Mouse (Mus musculus) forebrain, embryonic 16.5 days (tissue): ENCODE measurements at regions not wholly inside any gene's neighbourhood (a gene's known extent, or its start where the extent isn't known, plus 50 kb on each side); places are given as distances from the start of the nearest gene placed in this dataset.

Source experiments
- ATAC-seq: fragments of 200-750 bp; cut with Nextera tagmentation; 2 replicates; pipeline ENCODE4 v1.8.0; 2017; ENCODE audit warnings: mild to moderate bottlenecking, moderate library complexity
- H3K27ac ChIP-seq: fragments of 300-500 bp; sonication (generic); 2 replicates; pipeline ENCODE4 v1.5.1; 2014; ENCODE audit warnings: low read length, control low read depth
- H3K27me3 ChIP-seq: fragments of 300-500 bp; sonication (generic); replicated peaks from 2 replicates; pipeline ENCODE4 v1.6.1; 2014; ENCODE audit warnings: low read length; ENCODE audit not compliant: control insufficient read depth, insufficient read depth
- H3K36me3 ChIP-seq: fragments of 300-500 bp; sonication (generic); 2 replicates; pipeline ENCODE4 v1.6.1; 2014; ENCODE audit not compliant: control insufficient read depth, insufficient read depth
- H3K4me1 ChIP-seq: fragments of 300-500 bp; sonication (generic); replicated peaks from 2 replicates; pipeline ENCODE4 v1.6.1; 2014; ENCODE audit warnings: low read length; ENCODE audit not compliant: control insufficient read depth, insufficient read depth
- H3K4me2 ChIP-seq: fragments of 300-500 bp; sonication (generic); 2 replicates; pipeline ENCODE4 v1.6.1; 2014; ENCODE audit warnings: mild to moderate bottlenecking, low read length, control low read depth
- H3K4me3 ChIP-seq: fragments of 300-500 bp; sonication (generic); replicated peaks from 2 replicates; pipeline ENCODE4 v1.5.1; 2014; ENCODE audit warnings: mild to moderate bottlenecking, low read length, control low read depth
- H3K9ac ChIP-seq: fragments of 300-500 bp; sonication (generic); replicated peaks from 2 replicates; pipeline ENCODE4 v1.6.1; 2014; ENCODE audit warnings: low read depth, low read length, control low read depth
- H3K9me3 ChIP-seq: fragments of 300-500 bp; sonication (generic); 2 replicates; pipeline ENCODE4 v1.6.1; 2016; ENCODE audit warnings: low read length; ENCODE audit not compliant: control insufficient read depth
- WGBS: fragments of 180-500 bp; shearing (Covaris S2); extraction: QIAGEN DNeasy Blood & Tissue Kit; methylation state at CpG from one replicate; pipeline ENCODE4 v1.1.7; 2014; 5-methylcytosine and 5-hydroxymethylcytosine counted together

DNA sequence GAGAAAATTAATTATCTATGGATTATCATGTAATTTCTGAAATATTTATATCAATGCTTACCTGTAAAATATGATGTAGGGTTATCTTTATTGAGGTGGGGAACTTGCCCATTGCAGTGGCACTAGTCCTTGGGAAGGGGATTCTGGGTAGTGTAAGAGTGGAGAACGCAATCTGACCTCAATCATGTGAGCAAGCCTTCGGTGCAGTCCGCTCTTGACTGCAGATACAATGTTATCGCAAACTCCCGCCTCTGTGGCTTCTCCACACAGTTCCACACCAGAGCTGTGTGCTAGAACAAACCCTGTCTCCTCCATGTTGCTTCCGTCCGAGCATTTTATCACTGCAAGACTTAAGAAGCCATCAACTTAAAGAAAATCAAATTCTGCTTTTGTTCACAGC lies 62.1 kb upstream of the Jade1 start:
- 98% methylated on average over 7 of the region's 7 CpGs for WGBS
- Histone ChIP-seq H3K27me3 (no peaks in the 10 kb centered on the region), H3K27ac (no peak overlapping the region), H3K9ac (no peak overlapping the region), H3K9me3 (no peaks in the 10 kb centered on the region), H3K4me3 (no peak overlapping the region), H3K4me1 (no peaks in the 10 kb centered on the region), H3K36me3 (no peaks in the 10 kb centered on the region), H3K4me2 (no peak overlapping the region)
- no peak for ATAC-seq

- 86% methylated on average over 13 of the region's 13 CpGs for WGBS
- Histone ChIP-seq H3K36me3 (no peaks in the 10 kb centered on the region), H3K9ac (no peak overlapping the region), H3K9me3 (no peaks in the 10 kb centered on the region), H3K27ac (no peak overlapping the region), H3K4me1 (no peaks in the 10 kb centered on the region), H3K27me3 (no peaks in the 10 kb centered on the region), H3K4me2 (no peak overlapping the region), H3K4me3 (no peak overlapping the region)
- no peak for ATAC-seq
These were observed 62.7 kb upstream of the Jade1 start for GRCm38 (mm10) chr3:41492727-41493392.

DNA sequence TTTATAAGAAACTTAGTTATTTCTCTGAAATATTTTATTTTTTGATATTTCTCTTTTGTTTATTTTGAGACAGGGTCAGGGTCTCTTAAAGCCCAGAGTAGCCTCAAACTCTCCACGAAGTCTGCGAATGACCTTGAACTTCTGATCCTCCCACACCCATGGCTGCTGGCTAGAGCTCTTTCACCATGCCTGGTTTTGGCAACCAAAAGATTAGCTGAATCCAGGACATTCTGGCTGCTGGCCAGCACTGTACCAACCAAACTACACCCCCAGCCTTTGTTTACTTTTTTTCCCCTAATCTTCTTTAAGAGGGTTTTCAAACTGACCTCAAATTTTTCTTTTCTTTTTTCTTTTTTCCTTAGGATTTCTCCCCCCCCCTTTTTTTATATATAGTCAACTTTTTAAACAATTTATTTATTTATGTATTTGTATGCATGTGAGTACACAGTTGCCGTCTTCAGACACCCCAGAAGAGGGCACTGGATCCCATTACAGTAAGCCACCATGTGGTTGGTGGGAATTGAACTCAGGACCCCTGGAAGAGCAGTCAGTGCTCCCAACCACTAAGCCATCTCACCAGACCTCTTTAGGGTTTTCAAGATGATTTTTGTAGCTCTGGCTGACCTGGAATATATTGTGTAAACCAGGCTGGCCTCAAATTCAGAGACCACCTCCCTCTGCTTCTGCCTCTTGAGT lies 63.4 kb upstream of the Jade1 start:
- Histone ChIP-seq H3K4me1 (no peaks in the 10 kb centered on the region), H3K4me3 (no peak overlapping the region), H3K9me3 (no peaks in the 10 kb centered on the region), H3K27me3 (no peaks in the 10 kb centered on the region), H3K9ac (no peak overlapping the region), H3K4me2 (no peak overlapping the region), H3K27ac (no peak overlapping the region), H3K36me3 (no peaks in the 10 kb centered on the region)
- 77% methylated on average over 3 of the region's 3 CpGs for WGBS
- ATAC-seq = no peak

- H3K4me2 ChIP-seq = no peak overlapping the region
- no peak overlapping the region for H3K9ac ChIP-seq
- H3K27me3 ChIP-seq = no peaks in the 10 kb centered on the region
- H3K4me3 ChIP-seq = no peak overlapping the region
- no peaks in the 10 kb centered on the region for H3K9me3 ChIP-seq
- WGBS = 95% methylated on average over 4 of the region's 4 CpGs
- no peak for ATAC-seq
- H3K36me3 ChIP-seq = no peaks in the 10 kb centered on the region
- H3K27ac ChIP-seq = no peak overlapping the region
- no peaks in the 10 kb centered on the region for H3K4me1 ChIP-seq
These were observed 64.3 kb upstream of the Jade1 start for GRCm38 (mm10) chr3:41491185-41491584.

DNA sequence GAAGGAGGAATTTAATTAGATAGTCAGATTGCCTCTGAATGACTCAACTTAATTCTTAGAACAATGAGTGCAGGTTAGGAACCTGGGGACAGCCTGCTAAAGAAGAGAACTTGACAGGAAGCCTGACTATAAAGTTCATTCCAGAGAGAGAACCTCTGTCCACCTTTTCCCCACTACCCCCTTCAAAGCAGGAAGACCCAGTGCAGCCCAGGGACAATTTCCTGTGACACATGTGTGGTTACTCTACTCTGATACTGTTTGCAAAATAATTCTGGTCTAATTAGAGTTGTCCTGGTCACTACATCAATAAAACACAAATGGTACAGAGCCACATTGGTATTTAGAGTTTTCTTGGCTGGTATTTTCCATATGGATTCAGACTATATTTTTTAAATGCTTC lies 65.5 kb upstream of the Jade1 start:
- ATAC-seq = no peak
- no peak overlapping the region for H3K27ac ChIP-seq
- no peaks in the 10 kb centered on the region for H3K9me3 ChIP-seq
- H3K4me2 ChIP-seq = no peak overlapping the region
- H3K4me3 ChIP-seq = no peak overlapping the region
- no peaks in the 10 kb centered on the region for H3K27me3 ChIP-seq
- H3K36me3 ChIP-seq = no peaks in the 10 kb centered on the region
- H3K4me1 ChIP-seq = no peaks in the 10 kb centered on the region
- H3K9ac ChIP-seq = no peak overlapping the region

DNA sequence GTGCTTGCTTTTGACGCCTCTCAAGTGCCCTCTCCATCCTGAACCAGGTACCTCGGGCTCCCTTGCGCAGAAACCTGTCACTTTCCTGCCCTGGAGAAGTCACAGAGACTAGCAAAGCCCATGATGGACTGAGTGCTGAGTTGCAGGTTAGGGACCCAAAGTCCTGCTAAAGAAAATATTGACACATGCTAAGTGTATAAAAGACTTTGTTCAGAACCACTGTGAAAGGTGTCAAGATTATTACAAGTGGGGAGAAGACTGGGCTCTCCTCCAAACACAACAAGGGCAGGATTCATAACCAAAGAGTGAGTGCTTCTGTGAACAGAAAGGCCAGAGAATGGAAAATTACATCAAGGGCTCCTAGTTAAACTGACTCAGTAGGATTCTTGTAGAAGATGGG lies 66.0 kb upstream of the Jade1 start:
- no peak for ATAC-seq
- WGBS = 85% methylated on average over 3 of the region's 3 CpGs
- no peak overlapping the region for H3K4me3 ChIP-seq

DNA sequence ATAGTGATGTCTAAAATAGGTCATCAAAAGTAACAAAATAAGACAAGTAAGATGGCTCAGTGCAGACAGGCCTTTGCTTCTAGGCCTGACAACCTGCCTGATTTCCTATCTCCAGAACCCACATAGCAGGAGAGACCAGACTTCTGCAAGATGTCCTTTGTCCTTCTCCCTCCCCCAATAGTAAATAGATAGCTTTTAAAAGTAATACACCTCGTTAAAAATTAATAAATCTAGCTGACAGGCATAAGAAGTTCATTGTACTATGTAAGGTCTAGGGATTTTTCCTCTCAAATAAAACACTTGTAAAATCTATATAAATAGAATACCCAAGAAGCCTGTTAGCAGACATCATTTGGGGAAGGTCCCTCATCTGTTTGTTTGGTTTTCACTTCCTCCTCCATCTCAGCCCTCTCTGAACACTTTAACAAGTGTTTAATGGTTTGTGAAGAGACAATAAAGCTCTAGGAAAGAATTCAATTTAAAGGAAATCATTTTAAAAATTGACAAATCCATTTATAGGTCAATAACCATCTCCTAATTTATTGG lies 67.2 kb upstream of the Jade1 start:
- WGBS = 68% methylated on average over 1 of the region's 1 CpGs
- Histone ChIP-seq H3K36me3 (no peaks in the 10 kb centered on the region), H3K9me3 (no peaks in the 10 kb centered on the region), H3K27ac (no peak overlapping the region), H3K27me3 (no peaks in the 10 kb centered on the region), H3K4me1 (no peaks in the 10 kb centered on the region), H3K4me3 (no peak overlapping the region), H3K4me2 (no peak overlapping the region), H3K9ac (no peak overlapping the region)
- ATAC-seq = no peak

More for the DNA sequence above, 66.0 kb upstream of the Jade1 start:
- Histone ChIP-seq H3K27ac (no peak overlapping the region), H3K27me3 (no peaks in the 10 kb centered on the region), H3K4me2 (no peak overlapping the region), H3K4me1 (no peaks in the 10 kb centered on the region), H3K36me3 (no peaks in the 10 kb centered on the region), H3K9ac (no peak overlapping the region), H3K9me3 (no peaks in the 10 kb centered on the region)

- H3K27me3 ChIP-seq = no peaks in the 10 kb centered on the region
- no peak overlapping the region for H3K9ac ChIP-seq
- no peak for ATAC-seq
- no peaks in the 10 kb centered on the region for H3K36me3 ChIP-seq
- H3K4me3 ChIP-seq = no peak overlapping the region
- H3K4me1 ChIP-seq = no peaks in the 10 kb centered on the region
- H3K9me3 ChIP-seq = no peaks in the 10 kb centered on the region
- WGBS = 96% methylated on average over 9 of the region's 9 CpGs
- no peak overlapping the region for H3K4me2 ChIP-seq
- no peak overlapping the region for H3K27ac ChIP-seq
These were observed 70.6 kb upstream of the Jade1 start for GRCm38 (mm10) chr3:41484920-41485319.

DNA sequence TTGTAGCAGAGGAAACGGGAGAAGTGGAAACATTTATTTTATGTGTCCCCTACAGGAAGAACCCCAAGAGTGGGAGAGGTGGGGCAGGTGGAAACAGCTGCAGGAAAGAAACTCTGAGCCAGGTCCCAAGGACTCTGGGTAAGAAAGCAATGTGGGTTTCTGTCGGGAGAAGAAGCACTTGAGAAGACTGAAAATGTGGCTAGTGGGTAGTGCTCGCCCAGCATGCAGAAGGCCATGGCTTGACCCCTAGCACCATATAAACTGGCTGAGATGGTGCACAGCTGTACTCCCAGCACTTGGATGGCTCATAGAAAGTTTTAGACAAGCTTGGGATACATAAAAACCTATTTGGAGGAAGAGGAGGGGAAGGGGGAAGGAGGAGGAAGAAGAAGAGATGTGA lies 71.9 kb upstream of the Jade1 start:
- H3K9ac ChIP-seq = no peak overlapping the region
- H3K27ac ChIP-seq = no peak overlapping the region
- no peak for ATAC-seq
- H3K4me2 ChIP-seq = no peak overlapping the region
- 81% methylated on average over 3 of the region's 3 CpGs for WGBS
- no peaks in the 10 kb centered on the region for H3K4me1 ChIP-seq
- H3K9me3 ChIP-seq = no peaks in the 10 kb centered on the region
- H3K27me3 ChIP-seq = no peaks in the 10 kb centered on the region
- H3K36me3 ChIP-seq = no peaks in the 10 kb centered on the region
- H3K4me3 ChIP-seq = no peak overlapping the region
